Mouse (Mus musculus): ENCODE measurements around the gene Gm5565.
"Not testable (repeated sequence)": the region's sequence is repeated elsewhere in the genome, so short reads cannot be mapped to it uniquely, and the experiment has no call there.

The Gm5565 gene

DNA sequence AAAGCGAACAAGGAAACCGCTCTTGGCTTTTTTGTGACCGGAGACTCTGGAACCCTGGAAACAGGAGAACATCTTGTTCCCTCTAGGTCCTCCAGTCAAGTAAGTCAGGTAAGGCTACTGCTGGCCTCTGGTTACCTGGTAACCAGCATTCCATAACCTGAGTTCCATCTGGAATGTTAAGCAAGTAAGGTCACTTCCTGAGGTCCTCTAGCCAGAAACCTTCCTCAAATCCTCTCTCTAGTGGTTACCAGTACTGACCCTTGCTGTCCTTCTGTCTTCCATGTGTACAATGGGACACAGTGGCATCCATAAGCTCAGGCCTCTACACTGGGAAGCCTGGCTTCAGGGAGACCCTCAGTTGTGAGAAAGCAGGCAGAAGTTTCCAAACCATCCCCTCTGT lies at the start of gene Gm5565:
Gene Gm5565, minus strand, starts transcription at position 101 of the 400 bp plus-strand sequence.
- DNase-seq (ENCODE audit: low read depth, low spot score), result not testable (repeated sequence)

DNA sequence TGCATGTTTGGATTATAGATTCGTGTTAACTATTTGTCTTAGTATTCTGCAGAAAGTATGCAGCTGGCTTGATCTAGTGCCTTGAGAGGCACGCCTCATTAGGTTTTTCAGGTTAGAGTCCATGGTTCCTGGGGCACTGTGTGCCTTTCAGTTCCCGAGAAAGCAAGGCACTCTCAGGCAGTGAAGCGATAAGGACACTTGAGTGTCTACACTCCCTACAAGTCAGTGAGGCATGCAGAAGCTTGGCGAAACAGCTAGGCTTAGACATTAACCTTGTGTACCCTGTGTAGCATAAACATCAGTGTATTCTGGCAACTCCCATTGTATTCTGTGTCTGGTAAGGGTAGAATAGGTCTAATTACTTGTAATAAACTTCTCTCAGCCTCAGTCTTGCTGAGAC lies 45.2 kb upstream of the Gm5565 start:
- DNase-seq (ENCODE audit: low read depth, low spot score), result no peak

DNA sequence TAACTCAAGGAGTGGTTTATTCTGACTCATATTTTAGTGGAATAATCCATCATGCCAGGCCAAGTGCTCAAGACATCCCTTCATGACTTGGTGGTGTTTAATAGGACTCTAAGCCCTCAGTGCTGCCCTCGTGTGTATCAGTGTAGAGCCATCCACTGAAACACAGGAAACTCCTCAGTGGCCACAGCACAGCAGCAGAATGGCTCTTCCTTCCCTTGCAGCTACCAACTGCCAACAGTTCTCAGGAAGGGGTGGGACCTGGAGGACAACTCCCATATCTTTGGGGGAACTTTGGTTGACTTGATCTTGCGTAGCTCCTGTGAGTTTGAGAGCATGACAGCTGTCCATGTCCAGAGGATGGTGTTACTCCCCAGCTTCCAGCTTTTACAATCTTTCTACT lies 43.6 kb upstream of the Gm5565 start:
- DNase-seq (ENCODE audit: low read depth, low spot score), result no peak

DNA sequence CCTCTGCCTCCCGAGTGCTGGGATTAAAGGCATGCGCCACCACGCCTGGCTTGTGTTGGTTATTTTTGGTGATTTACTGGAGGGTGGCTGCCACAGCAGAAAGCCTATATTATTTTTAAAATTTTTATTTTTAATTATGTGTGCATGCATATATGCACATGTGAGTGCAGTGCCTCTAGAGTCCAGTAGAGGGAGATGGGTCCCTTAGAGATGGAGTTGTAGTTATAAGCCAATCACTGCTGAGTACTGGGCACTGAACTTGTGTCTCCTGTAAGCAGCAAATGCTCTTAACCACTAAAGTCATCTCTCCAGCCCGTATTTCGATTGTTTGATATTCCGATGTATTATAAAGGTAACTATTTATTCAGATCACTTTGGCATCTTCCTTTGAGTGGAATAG lies 40.2 kb upstream of the Gm5565 start:
- no peak for DNase-seq (ENCODE audit: low read depth, low spot score)

DNA sequence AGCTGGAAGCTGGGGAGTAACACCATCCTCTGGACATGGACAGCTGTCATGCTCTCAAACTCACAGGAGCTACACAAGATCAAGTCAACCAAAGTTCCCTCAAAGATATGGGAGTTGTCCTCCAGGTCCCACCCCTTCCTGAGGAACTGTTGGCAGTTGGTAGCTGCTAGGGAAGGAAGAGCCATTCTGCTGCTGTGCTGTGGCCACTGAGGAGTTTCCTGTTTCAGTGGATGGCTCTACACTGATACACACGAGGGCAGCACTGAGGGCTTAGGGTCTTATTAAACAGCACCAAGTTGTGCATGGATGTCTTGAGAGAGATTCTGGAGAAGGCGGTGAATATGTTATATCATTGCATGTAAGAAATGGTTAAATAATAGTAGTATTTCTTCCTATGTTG lies 39.2 kb upstream of the Gm5565 start:
- no peak for DNase-seq (ENCODE audit: low read depth, low spot score)

DNA sequence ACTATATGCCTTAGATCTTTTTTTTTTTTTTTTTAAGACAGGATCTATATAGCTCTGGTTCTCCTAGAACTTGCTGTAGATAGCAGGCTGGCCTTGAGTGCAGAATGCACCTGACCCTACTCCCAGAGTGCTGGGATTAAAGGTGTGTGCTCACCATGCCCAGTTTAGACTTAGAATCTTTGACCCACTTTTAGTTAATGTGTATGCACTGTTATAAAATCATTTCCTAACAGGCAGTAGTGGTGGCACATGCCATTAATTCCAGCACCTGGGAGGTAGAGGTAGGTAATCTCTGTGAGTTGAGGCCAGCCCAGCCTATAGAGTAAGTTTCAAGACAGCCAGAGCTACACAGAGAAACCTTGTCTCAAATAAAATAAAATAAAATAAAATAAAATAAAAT lies 38.7 kb upstream of the Gm5565 start:
- DNase-seq (ENCODE audit: low read depth, low spot score), result no peak

DNA sequence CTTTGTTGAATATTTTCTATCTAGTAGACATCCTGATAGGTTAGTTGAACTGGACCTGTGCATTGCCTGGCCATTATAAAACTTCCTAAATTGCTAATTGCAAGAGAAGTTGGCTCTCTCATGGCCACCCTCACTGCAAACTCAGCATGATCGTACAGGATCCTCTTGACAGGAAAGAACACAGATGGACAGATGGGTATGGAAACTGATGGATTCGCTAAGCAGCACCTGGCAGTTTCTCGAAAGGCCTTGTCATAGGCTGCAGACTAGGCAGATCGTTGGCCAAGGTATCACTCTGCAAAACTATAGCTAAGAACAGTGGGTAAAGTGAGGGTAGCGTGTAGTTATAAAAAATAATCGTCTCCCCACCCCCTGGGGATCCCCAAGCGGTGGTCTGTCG lies 33.0 kb upstream of the Gm5565 start:
- DNase-seq (ENCODE audit: low read depth, low spot score), result no peak

DNA sequence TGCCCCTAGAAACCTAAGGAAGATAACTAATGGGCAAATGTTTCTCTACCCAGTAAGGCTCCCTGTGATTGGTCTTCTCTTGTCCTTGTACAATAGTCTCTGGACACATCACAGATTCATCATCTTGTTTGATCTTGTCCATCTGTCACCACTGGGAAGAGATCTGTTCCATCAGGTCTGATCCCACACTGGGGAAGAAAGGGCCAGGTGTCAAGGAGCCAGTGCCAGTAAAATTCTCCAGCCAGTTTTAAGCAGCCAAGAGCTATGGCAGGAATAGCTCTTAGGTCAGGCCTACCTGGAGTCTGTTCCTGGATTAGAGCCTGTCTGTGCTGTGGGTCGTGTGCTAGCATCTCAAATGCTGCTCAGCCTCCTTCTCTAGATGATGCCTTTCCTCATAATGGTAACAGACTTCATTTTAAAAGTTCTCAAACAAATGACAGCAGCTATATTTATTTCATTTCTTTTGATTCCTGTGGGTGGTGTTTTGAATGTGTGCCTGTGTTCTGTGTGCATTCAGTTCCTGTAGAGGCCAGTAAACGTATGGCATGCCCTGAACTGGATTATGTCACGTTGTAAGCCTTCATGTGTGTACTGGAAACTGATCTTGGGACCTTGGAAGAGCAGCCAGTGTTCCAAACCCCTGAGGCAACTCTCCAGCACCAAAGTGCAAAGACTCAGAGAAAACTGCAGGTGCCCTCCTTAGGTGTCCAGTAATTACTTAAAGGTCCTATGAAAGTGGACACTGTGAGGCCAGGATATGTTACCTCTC lies 30.3 kb upstream of the Gm5565 start:
- DNase-seq (ENCODE audit: low read depth, low spot score), result no peak

DNA sequence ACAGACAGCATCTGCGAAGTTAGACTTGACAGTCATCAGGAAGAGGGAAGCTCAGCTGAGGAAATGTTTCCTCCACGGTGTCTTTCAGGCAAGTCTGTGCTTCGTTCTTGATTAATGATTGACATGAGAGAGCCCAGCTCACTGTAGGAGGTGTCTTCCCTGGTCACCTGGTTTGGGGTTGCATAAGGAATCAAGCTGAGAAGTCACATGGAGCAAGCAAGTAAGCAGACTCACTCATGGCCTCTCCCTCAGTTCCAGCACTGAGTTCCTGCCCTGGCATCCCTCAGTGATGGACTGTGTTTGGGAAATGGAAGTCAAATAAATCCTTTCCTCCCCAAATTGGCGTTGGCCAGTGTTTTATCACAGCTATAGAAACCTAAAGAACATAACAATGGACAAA lies 29.8 kb upstream of the Gm5565 start:
- no peak for DNase-seq (ENCODE audit: low read depth, low spot score)

DNA sequence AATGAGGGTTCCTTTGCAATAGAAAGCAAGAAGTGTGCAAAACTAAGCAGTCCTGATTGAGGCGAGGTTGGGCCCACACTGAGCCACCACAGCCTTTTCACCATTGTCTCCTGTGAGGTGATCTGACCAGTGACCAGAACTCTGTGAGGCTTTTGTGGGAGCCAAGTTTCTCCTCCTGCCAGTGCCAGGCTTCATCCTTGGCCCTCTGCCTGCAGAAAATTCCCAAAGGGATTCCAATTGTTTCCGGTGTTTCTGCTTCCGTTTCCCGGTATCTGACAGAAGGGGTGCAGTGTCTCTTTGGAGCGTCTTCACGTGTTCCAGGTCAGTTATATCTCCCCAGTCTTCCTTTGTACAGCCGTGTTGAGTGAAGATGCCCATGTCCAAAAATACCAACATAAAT lies 28.4 kb upstream of the Gm5565 start:
- DNase-seq (ENCODE audit: low read depth, low spot score), result no peak

DNA sequence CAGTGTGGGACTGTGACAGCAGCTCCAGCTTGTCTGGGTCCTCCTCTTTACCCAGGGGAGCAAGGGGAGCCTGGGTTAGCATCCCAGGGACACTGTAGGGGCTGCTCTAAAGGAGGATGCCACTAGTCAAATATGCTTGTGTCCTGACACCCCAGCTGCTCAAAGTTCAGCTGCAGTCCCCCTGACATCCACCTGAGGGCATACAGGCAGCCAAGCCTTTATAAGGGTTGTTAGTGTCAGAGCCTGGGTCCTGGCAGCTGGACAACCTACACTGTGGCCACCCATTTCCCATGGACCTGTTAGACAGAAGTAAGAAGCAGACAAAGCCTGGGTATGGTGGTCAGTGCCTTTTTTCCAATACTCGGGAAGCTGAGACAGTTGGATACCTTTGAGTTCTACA lies 27.8 kb upstream of the Gm5565 start:
- no peak for DNase-seq (ENCODE audit: low read depth, low spot score)

DNA sequence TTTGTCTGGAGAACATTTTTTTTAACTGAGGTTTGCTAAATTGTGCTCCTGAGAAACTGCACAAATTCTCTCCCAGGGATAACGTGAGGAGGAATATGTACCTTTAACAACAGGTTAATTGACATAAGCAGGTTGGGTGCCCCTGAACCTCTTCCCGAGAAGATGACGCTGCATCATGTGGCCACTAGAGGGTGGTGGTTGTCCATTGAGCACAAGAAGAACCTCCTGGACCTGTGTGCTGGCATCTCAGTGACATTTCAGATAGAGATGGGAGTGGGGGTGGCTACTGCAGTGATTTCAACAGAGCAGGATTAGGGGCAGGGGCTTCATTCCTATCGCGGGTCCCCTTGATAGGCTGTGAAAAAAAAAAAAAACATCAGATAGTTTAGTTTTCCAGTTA lies 27.1 kb upstream of the Gm5565 start:
- DNase-seq (ENCODE audit: low read depth, low spot score), result peak; percentile 61

DNA sequence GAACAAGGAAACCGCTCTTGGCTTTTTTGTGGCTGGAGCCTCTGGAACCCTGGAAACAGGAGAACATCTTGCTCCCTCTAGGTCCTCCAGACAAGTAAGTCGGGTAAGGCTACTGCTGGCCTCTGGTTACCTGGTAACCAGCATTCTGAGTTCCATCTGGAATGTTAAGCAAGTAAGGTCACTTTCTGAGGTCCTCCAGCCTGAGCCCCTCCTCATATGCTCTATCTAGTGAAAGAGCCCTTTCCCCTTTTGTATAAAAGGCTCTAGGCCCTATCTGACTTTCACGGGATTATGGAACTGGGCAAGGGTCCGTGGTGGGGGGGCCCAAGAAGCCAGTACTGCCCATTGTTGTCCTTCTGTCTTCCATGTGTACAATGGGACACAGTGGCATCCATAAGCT lies 24.9 kb upstream of the Gm5565 start, which contains the start of gene 1700001J03Rik:
Gene 1700001J03Rik, minus strand, starts transcription at position 101 of the 400 bp plus-strand sequence.
- DNase-seq (ENCODE audit: low read depth, low spot score), result not testable (repeated sequence)

DNA sequence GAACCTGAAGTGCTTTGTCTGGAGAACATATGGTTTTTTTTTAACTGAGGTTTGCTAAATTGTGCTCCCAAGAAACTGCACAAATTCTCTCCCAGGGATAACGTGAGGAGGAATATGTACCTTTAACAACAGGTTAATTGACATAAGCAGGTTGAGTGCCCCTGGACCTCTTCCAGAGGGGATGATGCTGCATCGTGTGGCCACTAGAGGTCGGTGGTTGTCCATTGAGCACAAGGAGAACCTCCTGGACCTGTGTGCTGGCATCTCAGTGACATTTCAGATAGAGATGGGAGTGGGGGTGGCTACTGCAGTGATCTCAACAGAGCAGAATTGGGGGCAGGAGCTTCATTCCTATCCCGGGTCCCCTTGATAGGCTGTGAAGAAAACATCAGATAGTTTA lies 12.4 kb upstream of the Gm5565 start:
- DNase-seq (ENCODE audit: low read depth, low spot score), result not testable (repeated sequence)

DNA sequence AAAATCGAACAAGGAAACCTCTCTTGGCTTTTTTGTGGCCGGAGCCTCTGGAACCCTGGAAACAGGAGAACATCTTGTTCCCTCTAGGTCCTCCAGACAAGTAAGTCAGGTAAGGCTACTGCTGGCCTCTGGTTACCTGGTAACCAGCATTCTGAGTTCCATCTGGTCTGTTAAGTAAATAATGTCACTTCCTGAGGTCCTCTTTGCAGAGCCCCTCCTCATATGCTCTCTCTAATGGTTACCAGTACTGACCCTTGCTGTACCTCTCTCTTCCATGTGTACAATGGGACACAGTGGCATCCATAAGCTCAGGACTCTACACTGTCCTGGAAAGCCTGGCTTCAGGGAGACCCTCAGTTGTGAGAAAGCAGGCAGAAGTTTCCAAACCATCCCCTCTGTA lies 10.3 kb upstream of the Gm5565 start, which contains the start of gene Gm6309:
Gene Gm6309, minus strand, starts transcription at position 101 of the 400 bp plus-strand sequence.
- not testable (repeated sequence) for DNase-seq (ENCODE audit: low read depth, low spot score)

DNA sequence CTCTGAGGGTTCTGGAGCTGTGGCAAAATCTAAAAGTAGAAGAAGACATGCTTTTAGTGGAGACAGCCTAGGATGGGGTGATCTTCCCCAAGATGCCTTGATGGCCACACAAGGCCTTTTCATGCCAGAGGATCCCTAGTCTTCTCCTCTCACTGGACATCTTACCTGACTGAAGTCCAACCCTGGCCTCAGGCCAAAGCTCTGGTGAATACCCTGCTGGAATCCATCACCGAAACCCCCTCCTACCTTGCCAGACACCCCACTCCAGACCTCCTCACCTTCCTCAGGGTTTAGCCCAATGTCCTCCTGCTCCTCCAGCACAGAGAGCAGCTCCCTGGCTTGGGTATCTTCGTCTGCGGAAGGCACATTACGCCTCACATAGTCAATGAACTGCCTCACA lies 2.0 kb downstream of the Gm5565 start:
- not testable (repeated sequence) for DNase-seq (ENCODE audit: low read depth, low spot score)

DNA sequence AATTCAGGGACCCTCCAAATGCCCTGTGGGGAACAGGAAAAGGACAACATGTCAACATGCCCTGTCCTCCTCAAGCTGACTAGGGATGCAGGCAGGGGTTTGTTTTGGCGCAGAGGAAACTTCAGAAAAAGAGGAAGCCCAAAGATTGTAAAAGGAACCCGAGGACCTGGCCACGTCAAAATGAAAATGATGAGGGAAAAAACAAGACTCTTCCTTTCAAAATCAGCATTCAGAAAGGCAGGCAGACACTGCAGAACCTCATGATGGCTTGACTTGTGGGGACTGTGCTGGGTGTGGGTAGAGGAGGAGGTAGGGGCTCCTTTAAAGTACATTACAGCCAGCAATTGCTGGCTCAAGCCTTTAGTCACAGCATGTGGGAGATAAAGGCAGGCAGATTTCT lies 9.9 kb downstream of the Gm5565 start:
- DNase-seq (ENCODE audit: low read depth, low spot score), result no peak

DNA sequence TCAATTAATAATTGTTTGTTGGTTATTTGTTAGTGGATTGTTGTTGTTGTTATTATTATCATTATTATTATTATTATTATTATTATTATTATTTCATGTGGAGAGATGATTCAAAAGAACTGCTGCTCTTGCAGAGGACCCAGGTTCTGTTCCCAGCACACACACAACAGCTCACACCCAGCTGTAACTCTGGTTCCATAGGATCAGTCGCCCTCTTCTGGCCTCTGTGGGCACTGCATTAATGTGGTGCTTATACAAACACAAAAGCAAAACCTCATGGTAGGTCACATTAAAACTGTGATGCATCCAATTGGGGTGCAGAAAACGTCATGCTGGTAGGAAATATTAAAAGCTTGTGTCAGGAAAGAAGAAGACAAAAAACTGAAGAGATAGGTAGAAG lies 12.4 kb downstream of the Gm5565 start:
- DNase-seq (ENCODE audit: low read depth, low spot score), result no peak
